Mouse (Mus musculus): ENCODE measurements around the gene Gm9958.

DNA sequence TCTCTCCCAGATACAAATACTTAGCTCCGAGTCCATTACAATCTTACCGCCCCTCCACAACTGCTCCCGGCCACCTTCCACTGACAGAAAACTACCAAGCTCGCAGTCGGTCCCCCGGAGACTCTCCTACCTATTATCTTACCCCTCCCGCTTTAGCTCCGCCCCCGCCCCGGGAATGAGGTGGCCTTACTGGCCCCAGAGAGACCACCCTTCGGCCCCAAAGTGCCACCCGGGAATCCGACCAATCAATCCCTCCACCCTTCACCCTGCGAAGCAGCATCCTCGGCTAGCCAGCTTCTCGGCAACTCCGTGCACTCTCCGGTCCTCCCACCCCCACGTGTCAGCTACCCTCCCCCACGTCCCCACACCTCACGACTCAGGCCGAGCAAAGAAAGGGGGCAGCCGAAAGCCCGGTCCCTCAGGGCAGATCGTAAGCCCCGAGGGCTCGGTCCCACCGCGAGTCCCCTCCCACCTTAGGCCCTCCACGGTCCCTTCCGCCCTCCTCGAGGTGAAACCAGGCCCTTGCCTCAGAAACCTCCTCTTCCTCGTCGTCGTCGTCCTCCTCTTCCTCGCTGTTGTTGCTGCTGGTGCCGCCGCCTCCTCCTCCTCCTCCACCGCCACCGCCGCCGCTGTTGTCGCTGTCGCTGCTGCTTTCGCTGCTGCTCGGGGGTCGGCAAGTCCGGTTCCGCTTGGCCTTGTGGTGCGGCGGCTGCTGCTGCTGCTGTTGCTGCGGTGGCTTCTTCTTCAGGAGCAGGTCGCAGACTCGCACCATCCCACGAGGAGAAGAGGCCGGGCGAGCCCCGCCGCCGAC is 1.7 kb upstream of the Gm9958 start:
- TF ChIP-seq CTCF (IDR thresholded peaks at IDR 0.05; ENCODE audit: borderline replicate concordance, control insufficient read depth, extremely low read depth, insufficient read depth, low read length, poor library complexity) (no peak), POLR2A (IDR thresholded peaks at IDR 0.05; ENCODE audit: control insufficient read depth, extremely low read depth, insufficient read depth, low read length, poor library complexity) (no peak; the same call in 1 of the 2 replicates)

Measured in thymus, adult 2 months (tissue).